Mouse (Mus musculus) Muller cell, postnatal 12 days (primary cell): Measurements from ENCODE around the gene Magi2.

Experiments used
- DNase-seq: peaks from one replicate; pipeline ENCODE4 v3.0.0-alpha.2; 2015; ENCODE audit errors: inconsistent ontology term

Gene Magi2

DNA sequence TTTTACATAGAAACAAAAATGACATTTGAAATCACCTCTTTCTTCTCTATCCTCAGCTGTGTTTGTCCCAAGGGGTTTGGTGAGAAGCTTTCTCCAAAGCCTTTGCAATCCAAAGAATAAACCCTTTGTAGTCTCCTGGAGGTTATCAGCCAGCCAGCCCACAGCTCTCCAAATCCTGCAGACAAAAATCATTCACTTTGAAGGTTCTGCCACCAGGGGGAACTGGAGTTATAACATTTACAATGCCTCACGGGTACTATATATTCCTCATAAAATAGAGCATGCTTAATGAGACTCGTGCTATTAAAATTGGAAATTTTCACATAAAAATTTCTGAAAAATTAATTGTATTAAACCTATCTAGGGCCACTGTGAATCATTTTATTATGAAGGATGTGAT, 202.5 kb downstream of the Magi2 start:
- peak; percentile 33 for DNase-seq

DNA sequence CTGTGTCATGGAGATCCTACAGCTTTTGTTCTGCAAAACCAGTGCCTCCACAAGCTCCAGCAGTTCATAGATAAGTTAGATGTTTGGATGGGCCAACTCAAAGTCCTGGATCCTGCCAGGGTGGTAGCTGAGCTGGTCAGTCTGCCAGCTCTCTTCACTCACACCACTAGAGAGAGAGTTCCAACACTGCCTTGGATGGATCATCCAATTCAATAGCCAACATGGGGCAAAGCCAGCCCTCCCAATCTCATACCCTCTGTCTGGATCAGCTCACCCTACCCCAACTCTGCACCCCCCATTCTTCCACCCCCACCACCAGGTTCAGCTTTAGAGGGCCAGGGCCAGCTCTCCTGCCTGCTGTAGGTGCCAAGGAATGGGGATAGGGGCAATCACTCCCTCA, 235.7 kb downstream of the Magi2 start:
- DNase-seq, result no peak

DNA sequence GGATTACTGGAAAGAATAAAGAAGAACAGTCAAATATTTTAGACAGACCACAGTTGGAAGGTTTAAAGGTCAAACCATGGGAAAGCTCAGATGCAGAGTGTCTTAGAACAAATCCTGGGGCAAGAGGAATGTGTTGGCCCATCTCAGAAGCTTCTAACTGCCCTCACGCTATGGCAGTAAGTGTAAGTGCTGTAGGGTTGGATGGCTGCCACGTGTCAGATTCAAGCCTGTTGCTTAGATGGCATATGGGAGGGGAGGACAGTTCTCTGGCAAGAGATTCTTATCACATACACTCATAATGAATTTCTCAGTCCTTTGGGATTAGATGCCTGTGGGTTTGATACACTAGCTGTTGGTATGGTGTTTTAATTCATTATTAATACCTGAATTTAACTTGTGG, 238.5 kb downstream of the Magi2 start:
- peak; percentile 31 for DNase-seq

DNA sequence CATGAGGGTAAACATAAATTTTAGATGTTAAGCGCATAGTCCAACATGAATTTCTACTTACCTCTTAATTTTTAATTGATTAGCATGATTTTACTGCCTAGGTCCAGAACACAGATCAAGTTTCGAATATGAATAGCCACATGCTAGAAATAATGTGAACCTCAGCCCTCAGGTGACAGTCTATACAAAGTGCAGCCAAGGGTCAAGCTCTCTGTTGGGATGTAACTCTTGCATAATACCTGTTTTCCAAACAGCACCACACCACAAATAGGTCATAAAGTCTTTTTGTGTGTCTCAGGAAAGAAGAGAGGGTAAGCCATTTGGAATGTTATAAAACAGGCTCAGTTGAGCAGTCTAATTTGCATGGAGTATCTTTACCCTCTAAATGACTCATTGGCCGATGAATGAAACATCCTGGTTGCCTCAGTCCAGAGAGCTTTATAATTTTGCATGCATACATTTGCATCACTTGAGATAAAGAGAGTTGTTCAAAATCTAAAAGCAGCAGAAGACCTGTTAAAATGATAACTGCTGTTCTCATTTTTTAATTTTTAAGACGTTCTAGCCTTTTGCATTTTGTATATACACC, 246.1 kb downstream of the Magi2 start:
- DNase-seq, result peak; percentile 30

DNA sequence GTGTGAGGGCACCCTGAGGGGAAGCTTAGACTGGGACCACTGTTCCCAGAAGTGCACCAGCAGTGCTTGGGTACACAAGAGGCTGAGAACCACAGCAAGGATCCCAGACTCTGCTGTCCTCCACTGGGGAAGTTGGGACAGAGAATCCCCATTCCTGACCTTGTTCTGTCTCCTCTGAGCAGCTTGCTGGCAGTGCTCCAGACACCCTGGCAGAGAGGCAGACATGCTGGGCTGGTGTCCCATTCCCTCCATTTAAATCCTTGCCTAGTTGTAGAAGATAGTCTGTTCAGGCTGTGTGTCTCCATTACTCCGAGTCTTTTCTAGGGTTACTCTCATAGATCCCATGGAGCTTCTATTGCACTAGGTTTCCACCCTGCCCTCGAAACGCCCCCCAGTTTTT, 256.1 kb downstream of the Magi2 start:
- peak; percentile 43 for DNase-seq

DNA sequence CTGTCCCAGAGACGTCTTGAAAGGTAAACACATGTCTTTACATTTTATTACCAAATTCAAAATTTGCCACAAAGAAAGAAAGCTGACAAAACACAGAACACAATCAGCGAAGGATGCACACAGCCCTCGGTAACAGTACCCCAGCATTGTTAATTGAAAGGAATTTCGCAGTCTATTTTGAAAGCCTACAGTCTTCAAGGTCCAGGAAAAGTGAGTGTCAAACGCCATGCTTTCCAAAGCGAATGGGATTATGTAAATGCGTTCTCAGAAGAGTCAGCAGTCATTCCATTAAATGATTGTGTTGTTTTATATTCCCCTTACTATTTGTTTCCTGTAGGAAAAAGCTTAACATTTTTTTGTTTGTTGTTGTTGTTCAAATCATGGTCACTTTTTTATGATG, 261.1 kb downstream of the Magi2 start:
- DNase-seq, result no peak

DNA sequence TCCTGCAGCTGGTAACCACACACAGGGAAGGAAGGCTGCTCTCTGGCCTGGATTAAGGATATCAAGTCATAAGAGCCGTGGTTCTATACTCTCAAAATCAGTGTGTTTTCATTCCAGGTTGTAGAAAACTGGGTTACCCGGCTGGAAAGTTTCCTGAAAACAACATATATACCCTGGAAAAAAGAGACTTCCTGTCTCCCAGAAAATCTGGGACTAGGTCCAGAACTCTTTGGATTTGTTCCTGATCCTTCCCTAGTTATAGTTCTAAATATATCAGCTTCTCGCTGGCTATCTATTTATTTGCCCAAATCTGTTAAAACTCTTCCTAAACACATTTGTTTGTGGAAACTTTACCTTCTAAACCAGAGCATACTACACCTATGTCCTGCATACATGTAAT, 274.2 kb downstream of the Magi2 start:
- DNase-seq, result no peak

DNA sequence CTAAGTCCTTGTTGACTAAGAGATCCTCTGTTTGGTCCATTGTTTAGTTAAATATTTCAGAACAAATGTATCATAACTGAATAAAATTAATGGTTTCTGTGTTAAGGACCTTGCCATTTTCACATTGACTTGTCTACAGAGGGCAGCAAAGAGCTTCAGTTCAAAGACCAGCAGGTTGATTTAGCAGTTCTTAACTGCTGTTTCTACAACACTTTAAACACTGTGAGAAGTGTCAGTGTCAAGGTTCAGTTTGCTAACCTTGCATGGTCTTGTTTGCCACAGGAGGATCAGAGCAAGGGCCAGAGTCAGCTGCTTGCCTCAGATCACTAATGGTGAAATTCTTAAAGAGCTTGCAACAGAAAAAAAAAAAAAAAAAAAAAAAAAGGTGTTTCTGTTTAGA, 295.3 kb downstream of the Magi2 start:
- peak; percentile 19 for DNase-seq

DNA sequence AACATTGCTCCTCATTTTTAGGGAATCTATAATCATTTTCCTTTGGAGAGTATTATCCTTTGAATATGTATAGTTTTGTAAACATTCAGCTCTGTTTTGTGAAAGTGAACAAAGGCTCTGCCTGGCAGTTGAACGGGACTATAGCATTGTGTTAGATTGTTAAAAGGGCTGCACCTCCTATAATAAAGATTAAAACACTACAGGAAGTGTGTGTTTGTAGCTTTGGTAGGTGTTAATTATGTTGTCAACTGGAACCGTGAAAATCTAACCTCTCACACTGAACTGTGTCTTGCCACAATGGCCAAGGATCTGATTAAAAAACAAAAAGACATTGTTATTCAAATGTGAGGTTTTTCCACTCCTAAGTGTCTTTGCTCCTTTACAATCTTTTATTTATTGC, 312.5 kb downstream of the Magi2 start:
- no peak for DNase-seq

DNA sequence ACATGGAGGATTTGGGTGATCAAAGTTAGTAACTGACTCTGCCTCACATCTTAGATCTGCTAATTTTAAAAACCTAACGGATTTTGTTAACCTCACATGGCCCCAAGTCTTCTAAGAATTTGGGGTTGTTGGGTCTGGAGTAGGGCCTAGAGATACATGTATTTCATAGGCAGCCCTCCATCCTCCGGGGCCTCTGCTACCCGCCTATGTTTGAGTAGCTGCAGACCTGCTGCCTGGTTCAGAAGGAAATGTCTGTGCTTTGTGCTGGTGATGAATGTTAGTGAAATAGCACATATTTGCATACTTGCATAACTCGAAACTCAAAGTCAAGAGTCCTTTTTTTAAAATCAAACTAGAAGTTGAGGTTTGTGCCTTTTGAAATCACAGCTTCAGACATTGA, 319.6 kb downstream of the Magi2 start:
- DNase-seq, result no peak

DNA sequence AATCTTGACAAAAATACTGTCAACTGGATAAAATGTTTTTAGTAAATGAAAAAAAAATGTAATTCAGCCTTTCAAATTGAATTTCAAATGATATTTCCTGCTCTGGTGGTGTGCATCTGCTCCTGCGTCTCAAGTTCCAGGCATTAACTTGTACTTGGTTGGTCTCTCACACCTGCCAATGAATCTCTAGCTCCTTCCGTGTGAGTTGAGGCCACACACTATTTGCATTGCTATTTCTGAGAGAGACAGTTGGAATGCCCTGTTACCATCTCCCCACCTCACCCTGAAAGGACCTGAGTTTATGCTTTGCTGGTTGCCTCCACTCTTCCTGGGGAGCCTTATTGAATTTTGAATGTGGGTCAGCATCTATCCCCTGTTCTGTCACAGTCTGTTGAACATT, 320.1 kb downstream of the Magi2 start:
- DNase-seq, result no peak

DNA sequence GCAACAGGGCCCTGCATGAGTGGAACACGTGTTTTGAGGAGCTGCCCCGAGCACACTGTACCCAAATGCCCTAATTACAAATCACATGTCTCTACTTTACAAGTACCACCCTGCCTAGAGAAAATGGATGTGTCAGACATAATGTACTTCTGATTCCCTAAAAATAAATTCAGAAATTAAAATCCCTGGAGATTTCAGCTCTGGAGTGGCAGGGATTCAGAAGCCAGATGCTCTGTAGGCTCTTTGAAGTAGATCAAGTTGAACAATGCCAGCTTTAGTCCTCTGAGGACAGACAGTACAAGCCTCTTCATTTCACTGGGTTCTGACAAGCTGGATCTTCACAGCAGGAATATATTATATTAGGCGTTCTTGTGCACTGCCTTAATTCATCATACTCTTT, 326.7 kb downstream of the Magi2 start:
- DNase-seq, result no peak

DNA sequence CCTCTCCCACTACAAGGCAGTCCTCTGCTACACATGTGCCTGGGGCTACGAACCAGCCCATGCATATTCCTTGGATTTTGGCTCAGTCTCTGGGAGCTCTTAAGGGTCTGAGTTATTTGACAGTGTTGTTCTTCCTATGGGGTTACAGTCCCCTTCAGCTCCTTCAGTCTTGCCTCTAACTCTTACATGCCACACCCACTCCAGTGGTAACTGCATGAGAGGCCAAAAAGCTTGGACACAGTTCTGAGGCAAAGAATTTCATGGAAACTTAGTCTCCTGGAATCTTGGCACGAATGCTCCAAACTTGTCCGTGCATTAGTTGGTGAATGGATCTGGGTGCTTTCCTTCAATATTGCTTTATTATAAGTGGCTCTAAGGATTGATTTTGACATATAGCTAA, 338.8 kb downstream of the Magi2 start:
- peak; percentile 81 for DNase-seq

DNA sequence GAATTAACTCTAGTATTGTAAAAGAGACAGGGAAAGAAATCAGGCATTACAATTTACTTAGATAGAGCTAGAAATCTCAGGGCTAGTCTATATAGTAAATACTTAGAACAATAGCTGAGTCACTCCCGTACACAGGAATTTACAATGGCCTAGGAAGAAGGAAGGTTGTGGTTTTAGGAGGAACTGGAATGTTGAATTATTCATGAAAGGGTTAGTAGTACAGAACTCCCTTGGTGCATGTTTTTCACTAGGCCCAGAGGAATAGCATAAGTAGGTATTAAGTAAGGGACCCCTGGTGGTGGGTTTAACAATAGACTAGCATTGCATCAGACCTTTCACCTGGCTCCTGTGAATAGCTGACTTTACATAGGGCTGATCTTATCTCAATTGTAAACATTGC, 339.3 kb downstream of the Magi2 start:
- DNase-seq, result peak; percentile 36

DNA sequence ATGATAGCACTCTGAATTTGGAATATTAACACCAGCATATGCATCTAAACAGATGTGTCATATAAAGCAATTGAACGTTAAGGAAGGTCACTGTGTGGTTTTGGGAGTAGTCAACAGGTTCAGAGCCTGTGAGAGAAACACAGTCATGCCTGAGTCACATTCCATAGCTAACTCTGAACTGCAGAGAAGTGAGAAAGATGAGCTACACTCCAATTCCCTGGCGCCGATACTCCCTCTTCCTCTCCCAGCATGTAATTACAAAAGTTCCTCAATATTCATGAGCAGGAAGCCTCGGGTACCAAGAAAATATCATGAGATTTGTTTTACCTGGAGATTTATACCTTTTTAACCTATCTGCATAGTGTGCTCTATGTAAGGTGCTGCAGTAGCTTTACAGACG, 380.9 kb downstream of the Magi2 start:
- DNase-seq, result no peak

DNA sequence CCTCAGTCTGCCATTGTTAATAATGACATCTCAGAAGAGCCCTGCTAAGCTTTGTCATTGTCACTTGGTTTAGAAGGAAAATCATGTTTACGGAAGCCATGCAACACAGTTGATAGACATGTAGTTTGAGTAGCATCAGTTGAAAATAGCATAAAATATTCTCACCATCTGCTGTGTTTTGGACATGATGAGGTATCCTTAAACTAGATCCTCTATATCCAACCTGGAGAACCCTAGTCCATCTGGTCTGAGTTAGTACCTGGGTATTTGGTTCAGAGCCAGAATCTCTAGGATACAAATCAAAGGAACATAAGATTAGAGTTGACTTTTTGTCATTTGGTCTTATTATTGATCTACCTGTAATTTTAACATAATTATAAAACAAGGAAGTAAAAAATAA, 385.0 kb downstream of the Magi2 start:
- DNase-seq, result no peak

DNA sequence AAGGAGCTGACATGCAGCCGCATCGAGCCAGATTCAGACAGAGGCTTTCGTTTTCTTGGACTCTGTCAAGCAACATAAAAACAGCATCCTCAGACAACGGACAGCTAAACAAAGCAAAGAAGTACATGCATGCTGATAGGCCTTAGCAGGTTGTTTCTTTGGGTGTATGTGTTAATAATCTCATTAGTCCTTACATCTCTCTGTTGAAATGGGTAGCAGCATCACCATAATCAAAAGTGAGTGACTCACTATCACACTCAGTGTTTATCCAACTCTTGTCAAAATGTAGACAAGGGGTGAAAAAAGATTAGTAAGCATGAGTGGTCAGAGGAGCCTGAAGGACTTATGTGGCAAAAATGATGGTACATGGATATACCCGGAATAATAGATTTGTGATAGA, 394.8 kb downstream of the Magi2 start:
- no peak for DNase-seq

DNA sequence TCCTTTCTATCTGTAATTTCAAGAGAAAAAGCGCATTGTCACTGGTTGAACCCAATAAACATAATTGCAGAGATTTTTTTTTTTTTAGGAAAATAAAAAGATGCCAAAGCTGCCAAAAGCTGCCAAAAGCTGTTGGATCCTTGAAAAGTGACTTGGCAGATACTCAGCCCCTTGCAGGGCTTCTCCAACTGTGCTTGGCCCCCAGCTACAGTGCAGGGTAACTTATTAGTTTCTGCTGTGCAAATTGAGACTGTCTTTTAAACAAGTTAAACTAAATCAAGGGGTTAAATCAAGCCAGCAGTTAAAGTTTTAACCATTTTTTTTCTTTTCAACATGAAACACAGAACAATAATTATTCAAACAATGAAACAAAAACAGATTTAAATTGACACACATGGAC, 407.1 kb downstream of the Magi2 start:
- no peak for DNase-seq

DNA sequence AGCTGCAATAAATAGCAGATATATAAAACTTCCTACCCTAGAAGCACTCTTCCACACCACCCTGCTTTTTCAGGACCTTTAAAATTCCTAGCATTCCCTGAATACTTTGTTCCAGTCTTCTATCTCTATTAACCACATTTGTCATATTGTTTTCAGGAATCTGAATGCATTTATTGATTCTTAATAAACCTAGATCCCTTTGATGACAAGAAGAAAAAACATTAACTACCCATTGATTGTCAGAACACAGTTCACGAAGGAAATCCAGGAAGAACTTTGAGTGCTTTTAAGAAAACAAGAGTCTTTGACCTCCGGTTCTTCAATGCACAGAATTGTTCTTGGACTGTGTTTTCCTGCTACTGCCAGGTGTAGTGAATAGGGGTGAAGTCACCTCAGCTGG, 411.0 kb downstream of the Magi2 start:
- DNase-seq, result peak; percentile 52

DNA sequence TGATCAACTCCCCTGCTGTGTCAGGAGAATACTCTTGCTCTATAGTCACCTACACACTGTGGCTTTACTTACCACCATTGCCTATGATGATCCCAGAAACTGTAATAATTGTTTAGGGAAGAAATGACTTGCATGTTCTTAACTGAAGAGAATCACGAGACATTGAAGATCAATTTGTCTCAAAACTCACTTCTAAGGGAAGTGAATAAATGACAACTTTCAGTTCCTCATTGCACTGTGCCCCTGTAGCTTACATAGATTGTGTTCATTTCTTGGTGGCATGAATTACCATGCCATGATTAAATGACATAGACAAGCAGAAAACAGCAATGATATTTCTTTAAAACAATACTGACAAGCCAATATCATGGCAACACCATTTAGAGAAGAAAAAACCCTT, 429.1 kb downstream of the Magi2 start:
- no peak for DNase-seq

DNA sequence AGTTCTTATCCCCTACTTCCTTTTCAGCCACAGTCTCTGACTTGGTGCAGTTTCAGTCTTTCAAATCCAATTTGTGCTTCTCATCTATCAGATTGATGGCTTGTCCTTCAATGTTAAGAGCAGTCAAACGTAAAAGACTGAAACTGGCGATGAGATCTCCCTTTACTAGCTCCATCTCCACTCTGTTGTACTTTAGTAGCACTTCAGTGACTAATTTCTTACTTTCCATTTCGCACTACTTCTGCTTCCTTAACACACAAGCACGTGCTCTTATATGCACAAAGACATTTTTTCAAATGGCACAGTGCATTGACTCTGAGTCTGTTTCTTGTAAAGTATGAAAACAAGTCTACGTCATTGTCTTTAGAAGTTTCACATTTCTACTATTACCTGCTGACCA, 439.6 kb downstream of the Magi2 start:
- no peak for DNase-seq

DNA sequence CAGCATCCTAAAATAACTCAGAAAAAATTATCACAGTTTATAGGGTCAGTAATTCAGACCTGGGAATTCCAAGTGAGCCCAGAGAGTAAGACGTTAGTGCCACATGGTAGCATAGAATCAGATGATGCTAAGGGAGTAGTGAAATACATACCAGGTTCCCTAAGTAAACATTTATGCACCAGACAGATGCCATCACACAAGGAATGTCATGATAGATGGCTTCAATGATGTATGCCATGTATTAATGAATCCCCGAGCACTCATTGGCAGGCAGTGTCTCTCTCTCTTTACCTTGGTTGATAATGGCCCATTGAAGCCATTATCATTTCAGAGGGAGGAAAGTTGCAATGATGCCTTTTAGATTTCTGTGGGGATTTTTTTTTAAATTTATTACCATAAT, 490.5 kb downstream of the Magi2 start:
- DNase-seq, result no peak

DNA sequence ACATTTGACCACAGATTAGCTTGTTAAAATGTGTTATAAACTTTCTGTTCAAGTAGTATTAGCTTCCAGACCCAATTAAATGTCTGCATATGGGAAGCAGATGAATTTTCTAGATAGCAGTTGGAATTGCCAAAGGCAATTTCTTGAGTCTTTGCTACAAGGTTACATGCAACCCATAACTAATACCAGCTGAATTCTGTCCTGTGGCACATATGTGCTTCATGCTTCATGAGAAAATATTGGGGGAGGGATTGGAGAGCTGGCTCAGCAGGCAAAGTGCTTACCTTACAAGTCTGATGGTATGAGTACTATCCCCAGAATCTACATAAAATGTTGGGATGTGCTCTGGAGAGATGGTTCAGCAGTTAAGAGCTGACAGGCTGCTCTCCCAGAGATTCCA, 499.4 kb downstream of the Magi2 start:
- DNase-seq, result no peak

DNA sequence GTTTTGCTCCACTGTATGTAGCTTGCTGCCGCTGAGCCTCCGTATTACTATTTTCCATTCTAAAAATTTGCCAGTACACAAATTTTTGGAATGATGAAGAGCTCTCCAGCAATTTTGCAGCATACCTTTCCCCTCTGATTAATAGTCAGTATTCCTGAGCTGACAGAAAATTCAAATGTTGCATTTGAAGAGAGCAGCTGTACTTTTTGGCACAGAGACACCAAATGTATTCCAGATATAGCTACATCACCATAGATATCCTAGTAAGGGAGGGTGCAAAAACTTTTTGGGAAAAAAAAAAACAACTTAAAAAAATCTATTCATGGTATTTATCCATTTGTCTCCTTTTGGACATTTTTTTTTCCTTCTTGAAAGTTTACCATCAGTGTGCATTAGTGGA, 518.5 kb downstream of the Magi2 start:
- DNase-seq, result peak; percentile 14

DNA sequence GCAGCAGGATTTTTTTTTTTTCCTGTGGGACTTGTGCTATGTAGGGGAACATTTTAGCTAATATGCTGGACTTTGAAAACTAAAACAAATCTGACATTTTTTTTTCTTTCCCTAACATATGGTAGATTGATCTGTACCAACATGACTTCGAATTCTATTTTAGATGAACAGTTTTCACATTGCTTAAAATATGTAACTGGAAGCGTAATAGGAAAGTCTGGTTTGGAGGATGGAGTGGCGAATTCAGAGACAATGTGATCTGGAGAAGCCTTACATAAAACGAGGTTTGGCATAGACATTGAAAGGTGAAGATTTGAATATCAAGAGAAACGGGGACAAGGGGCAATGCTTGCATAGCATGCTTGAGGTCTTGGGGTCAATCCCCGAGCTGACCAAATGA, 519.1 kb downstream of the Magi2 start:
- no peak for DNase-seq
